Mouse (Mus musculus) CH12.LX (cell line): ENCODE measurements around the gene Chgb. TPM values are rescaled to one million over a fixed set of nuclear protein-coding genes. Genes with fewer than 3 reads are reported as not detected.
A peak's percentile ranks its signal among the peaks of the same experiment; 100 is the strongest.

Experiments
- DNase-seq: peaks from one replicate; pipeline ENCODE4 v3.0.0-alpha.2; 2013; ENCODE audit errors: extremely low read depth
- H3K27ac ChIP-seq: 2 replicates; pipeline ENCODE4 v1.5.1; 2012; ENCODE audit warnings: low read depth, mild to moderate bottlenecking, control low read depth, moderate library complexity; ENCODE audit not compliant: insufficient read depth
- H3K27me3 ChIP-seq: replicated peaks from 2 replicates; pipeline ENCODE3; 2012; ENCODE audit warnings: inconsistent platforms
- H3K36me3 ChIP-seq, 2 experiments: replicated peaks in 1 of 2; 2 replicates each; pipeline versions ENCODE3 to v1.6.1; 2012; ENCODE audit warnings: inconsistent platforms in 1 of 2, low read length in 1 of 2, mild to moderate bottlenecking in 1 of 2, mixed read lengths in 1 of 2, moderate library complexity in 1 of 2; ENCODE audit not compliant: control insufficient read depth in 1 of 2, insufficient read depth in 1 of 2
- H3K4me1 ChIP-seq, 2 experiments: 2 replicates each; pipeline ENCODE4 v1.6.1; 2012; ENCODE audit warnings: inconsistent platforms in 1 of 2, moderate library complexity in 1 of 2; ENCODE audit not compliant: insufficient read depth in 2 of 2, control insufficient read depth in 1 of 2
- H3K4me2 ChIP-seq: 2 replicates; pipeline ENCODE4 v1.6.1; 2012; ENCODE audit warnings: low read depth, mild to moderate bottlenecking, control low read depth; ENCODE audit not compliant: poor library complexity, insufficient read depth, severe bottlenecking
- H3K4me3 ChIP-seq, 3 experiments: fragments of 150-350 bp in 1 of 3; sonication (generic) in 1 of 3; replicated peaks in 1 of 3; 2 replicates each; pipeline versions ENCODE3 to v1.5.1; 2011 to 2012; ENCODE audit warnings: low read depth in 2 of 3, low read length in 2 of 3, mild to moderate bottlenecking in 2 of 3, moderate library complexity in 2 of 3, control low read depth in 1 of 3, improper control_type of control experiment in 1 of 3, inconsistent platforms in 1 of 3, mixed read lengths in 1 of 3; ENCODE audit not compliant: poor library complexity in 1 of 3
- H3K79me2 ChIP-seq: replicated peaks from 2 replicates; pipeline ENCODE4 v1.6.1; 2012; ENCODE audit warnings: mild to moderate bottlenecking, moderate library complexity; ENCODE audit not compliant: control insufficient read depth, poor library complexity, insufficient read depth, severe bottlenecking; ENCODE audit errors: extremely low read depth
- H3K9ac ChIP-seq: 2 replicates; pipeline ENCODE4 v1.6.1; 2012; ENCODE audit warnings: low read depth, mild to moderate bottlenecking, control low read depth, moderate library complexity; ENCODE audit not compliant: insufficient read depth
- H3K9me3 ChIP-seq: replicated peaks from 2 replicates; pipeline ENCODE3; 2012; ENCODE audit warnings: low read length, inconsistent platforms, mixed read lengths
- BHLHE40 ChIP-seq: IDR thresholded peaks from 2 replicates; pipeline ENCODE4 v1.6.1; 2011; ENCODE audit warnings: mild to moderate bottlenecking, low read depth, low read length, improper control_type of control experiment
- CHD1 ChIP-seq: IDR thresholded peaks from 2 replicates; pipeline ENCODE4 v1.6.1; 2012; ENCODE audit warnings: low read depth, low read length, improper control_type of control experiment, inconsistent platforms
- CHD2 ChIP-seq: IDR thresholded peaks from 2 replicates; pipeline ENCODE4 v1.6.1; 2011; ENCODE audit warnings: low read length, improper control_type of control experiment
- CTCF ChIP-seq, 2 experiments: IDR thresholded peaks in 1 of 2; conservative IDR thresholded peaks in 1 of 2; 2 replicates each; pipeline ENCODE4 v1.5.1; 2011 to 2012; ENCODE audit warnings: low read depth in 2 of 2, low read length in 2 of 2, improper control_type of control experiment in 1 of 2, inconsistent platforms in 1 of 2, mild to moderate bottlenecking in 1 of 2, moderate library complexity in 1 of 2
- E2F4 ChIP-seq: IDR thresholded peaks from 2 replicates; pipeline ENCODE4 v1.6.1; 2011; ENCODE audit warnings: low read depth, low read length, improper control_type of control experiment; ENCODE audit not compliant: insufficient replicate concordance
- ELF1 ChIP-seq: IDR thresholded peaks from 2 replicates; pipeline ENCODE4 v1.6.1; 2014; ENCODE audit warnings: low read depth, mild to moderate bottlenecking, inconsistent platforms, low read length, improper control_type of control experiment
- EP300 ChIP-seq: IDR thresholded peaks from 2 replicates; pipeline ENCODE4 v1.6.1; 2011; ENCODE audit warnings: low read length, improper control_type of control experiment
- ETS1 ChIP-seq: conservative IDR thresholded peaks from 2 replicates; pipeline ENCODE4 v1.6.1; 2012; ENCODE audit warnings: low read depth, mild to moderate bottlenecking, inconsistent platforms, low read length, improper control_type of control experiment, moderate library complexity
- GABPA ChIP-seq: IDR thresholded peaks from 2 replicates; pipeline ENCODE4 v1.6.1; 2012; ENCODE audit warnings: low read depth, low read length, improper control_type of control experiment, inconsistent platforms; ENCODE audit not compliant: insufficient replicate concordance
- HCFC1 ChIP-seq: IDR thresholded peaks from 2 replicates; pipeline ENCODE4 v1.6.1; 2012; ENCODE audit warnings: low read depth, mild to moderate bottlenecking, inconsistent platforms, low read length, improper control_type of control experiment
- IRF4 ChIP-seq: IDR thresholded peaks from 2 replicates; pipeline ENCODE4 v1.6.1; 2014; ENCODE audit warnings: low read depth, mild to moderate bottlenecking, inconsistent platforms, low read length, improper control_type of control experiment
- JUN ChIP-seq: IDR thresholded peaks from 2 replicates; pipeline ENCODE4 v1.6.1; 2011; ENCODE audit warnings: low read depth, mild to moderate bottlenecking, low read length, improper control_type of control experiment, moderate library complexity; ENCODE audit not compliant: insufficient read depth
- JUND ChIP-seq: conservative IDR thresholded peaks from 2 replicates; pipeline ENCODE4 v1.6.1; 2011; ENCODE audit warnings: low read depth, low read length, improper control_type of control experiment
- KAT2A ChIP-seq: IDR thresholded peaks from 2 replicates; pipeline ENCODE4 v1.6.1; 2012; ENCODE audit warnings: low read length, improper control_type of control experiment, inconsistent platforms; ENCODE audit not compliant: insufficient replicate concordance
- MAFK ChIP-seq: IDR thresholded peaks from 2 replicates; pipeline ENCODE4 v1.6.1; 2011; ENCODE audit warnings: low read length, improper control_type of control experiment; ENCODE audit not compliant: insufficient replicate concordance
- MAX ChIP-seq: IDR thresholded peaks from 2 replicates; pipeline ENCODE4 v1.6.1; 2011; ENCODE audit warnings: low read length, improper control_type of control experiment
- MAZ ChIP-seq: IDR thresholded peaks from 2 replicates; pipeline ENCODE4 v1.6.1; 2012; ENCODE audit warnings: low read depth, mild to moderate bottlenecking, inconsistent platforms, low read length, improper control_type of control experiment, moderate library complexity
- MEF2A ChIP-seq: IDR thresholded peaks from 2 replicates; pipeline ENCODE4 v1.6.1; 2014; ENCODE audit warnings: low read depth, mild to moderate bottlenecking, inconsistent platforms, low read length, improper control_type of control experiment, borderline replicate concordance
- MXI1 ChIP-seq: IDR thresholded peaks from 2 replicates; pipeline ENCODE4 v1.6.1; 2011; ENCODE audit warnings: mild to moderate bottlenecking, low read depth, low read length, improper control_type of control experiment
- MYC ChIP-seq: IDR thresholded peaks from 2 replicates; pipeline ENCODE4 v1.6.1; 2011; ENCODE audit warnings: low read depth, mild to moderate bottlenecking, improper control_type of control experiment, low read length
- NELFE ChIP-seq: IDR thresholded peaks from 2 replicates; pipeline ENCODE4 v1.6.1; 2011; ENCODE audit warnings: low read depth, low read length, improper control_type of control experiment
- NRF1 ChIP-seq: IDR thresholded peaks from 2 replicates; pipeline ENCODE4 v1.6.1; 2014; ENCODE audit warnings: low read depth, mild to moderate bottlenecking, inconsistent platforms, low read length, improper control_type of control experiment, moderate library complexity
- PAX5 ChIP-seq: IDR thresholded peaks from 2 replicates; pipeline ENCODE4 v1.6.1; 2012; ENCODE audit warnings: low read length, inconsistent platforms, mixed read lengths
- POLR2A ChIP-seq: IDR thresholded peaks from 2 replicates; pipeline ENCODE4 v1.6.1; 2011; ENCODE audit warnings: low read depth, mild to moderate bottlenecking, improper control_type of control experiment, low read length
- POLR2AphosphoS2 ChIP-seq: IDR thresholded peaks from 2 replicates; pipeline ENCODE4 v1.6.1; 2011; ENCODE audit warnings: low read depth, low read length, improper control_type of control experiment
- RAD21 ChIP-seq: IDR thresholded peaks from 2 replicates; pipeline ENCODE4 v1.6.1; 2011; ENCODE audit warnings: low read depth, mild to moderate bottlenecking, low read length, improper control_type of control experiment, moderate library complexity
- RCOR1 ChIP-seq: conservative IDR thresholded peaks from 2 replicates; pipeline ENCODE4 v1.6.1; 2012; ENCODE audit warnings: low read depth, mild to moderate bottlenecking, inconsistent platforms, low read length, improper control_type of control experiment
- SIN3A ChIP-seq: IDR thresholded peaks from 2 replicates; pipeline ENCODE4 v1.6.1; 2012; ENCODE audit warnings: low read length, improper control_type of control experiment, inconsistent platforms
- SMC3 ChIP-seq: IDR thresholded peaks from 2 replicates; pipeline ENCODE4 v1.6.1; 2011; ENCODE audit warnings: low read depth, low read length, improper control_type of control experiment
- TBP ChIP-seq: conservative IDR thresholded peaks from 2 replicates; pipeline ENCODE4 v1.6.1; 2011; ENCODE audit warnings: low read depth, low read length, improper control_type of control experiment
- TCF12 ChIP-seq: IDR thresholded peaks from 2 replicates; pipeline ENCODE4 v1.6.1; 2014; ENCODE audit warnings: low read depth, mild to moderate bottlenecking, inconsistent platforms, low read length, improper control_type of control experiment
- UBTF ChIP-seq: IDR thresholded peaks from 2 replicates; pipeline ENCODE4 v1.6.1; 2012; ENCODE audit warnings: low read depth, mild to moderate bottlenecking, inconsistent platforms, low read length, improper control_type of control experiment, moderate library complexity
- USF1 ChIP-seq: IDR thresholded peaks from 2 replicates; pipeline ENCODE4 v1.6.1; 2014; ENCODE audit warnings: low read depth, mild to moderate bottlenecking, inconsistent platforms, low read length, improper control_type of control experiment
- USF2 ChIP-seq: conservative IDR thresholded peaks from 2 replicates; pipeline ENCODE4 v1.6.1; 2011; ENCODE audit warnings: low read depth, low read length, improper control_type of control experiment
- ZC3H11A ChIP-seq: IDR thresholded peaks from 2 replicates; pipeline ENCODE4 v1.6.1; 2012; ENCODE audit warnings: low read depth, mild to moderate bottlenecking, inconsistent platforms, low read length, improper control_type of control experiment
- ZKSCAN1 ChIP-seq: IDR thresholded peaks from 2 replicates; pipeline ENCODE4 v1.6.1; 2012; ENCODE audit warnings: low read depth, inconsistent platforms, low read length, improper control_type of control experiment, borderline replicate concordance
- ZMIZ1 ChIP-seq: IDR thresholded peaks from 2 replicates; pipeline ENCODE4 v1.6.1; 2012; ENCODE audit warnings: low read depth, mild to moderate bottlenecking, inconsistent platforms, low read length, improper control_type of control experiment
- ZNF384 ChIP-seq: IDR thresholded peaks from 2 replicates; pipeline ENCODE4 v1.6.1; 2012; ENCODE audit warnings: low read depth, low read length, improper control_type of control experiment, inconsistent platforms
- dilution Hi-C: fragments of 300-500 bp; cut with MboI; formaldehyde crosslinking; loops from 2 replicates; pipeline ENCODE4 v1.14.3; 2020; ENCODE audit warnings: low sequenced_read_pairs; ENCODE audit not compliant: extremely low pct_unique_long_range_greater_than_20kb, extremely low pct_ligation_motif_present
- in situ Hi-C: fragments of 300-500 bp; cut with MboI; formaldehyde crosslinking; loops from 3 replicates; pipeline ENCODE4 v1.14.3; 2019; ENCODE audit warnings: low sequenced_read_pairs, low pct_ligation_motif_present, low pct_unique_long_range_greater_than_20kb, mixed read lengths
- polyA plus RNA-seq: library from polyadenylated mRNA; unstranded; fragments of >175 nt; gene quantifications from 2 replicates; pipeline ENCODE4 v1.2.1, GENCODE M21; 2012; ENCODE audit warnings: low read depth; ENCODE audit not compliant: insufficient read length
- total RNA-seq, 2 experiments: library from RNA; depleted of rRNA; stranded (reverse); fragments of 300-350 nt in 1 of 2; fragments of >200 nt in 1 of 2; gene quantifications; 2 replicates each; pipeline ENCODE4 v1.2.3; 2012 to 2014

Gene Chgb
- total and polyA plus RNA-seq, 3 experiments: 0.13 TPM; not detected in 2

DNA sequence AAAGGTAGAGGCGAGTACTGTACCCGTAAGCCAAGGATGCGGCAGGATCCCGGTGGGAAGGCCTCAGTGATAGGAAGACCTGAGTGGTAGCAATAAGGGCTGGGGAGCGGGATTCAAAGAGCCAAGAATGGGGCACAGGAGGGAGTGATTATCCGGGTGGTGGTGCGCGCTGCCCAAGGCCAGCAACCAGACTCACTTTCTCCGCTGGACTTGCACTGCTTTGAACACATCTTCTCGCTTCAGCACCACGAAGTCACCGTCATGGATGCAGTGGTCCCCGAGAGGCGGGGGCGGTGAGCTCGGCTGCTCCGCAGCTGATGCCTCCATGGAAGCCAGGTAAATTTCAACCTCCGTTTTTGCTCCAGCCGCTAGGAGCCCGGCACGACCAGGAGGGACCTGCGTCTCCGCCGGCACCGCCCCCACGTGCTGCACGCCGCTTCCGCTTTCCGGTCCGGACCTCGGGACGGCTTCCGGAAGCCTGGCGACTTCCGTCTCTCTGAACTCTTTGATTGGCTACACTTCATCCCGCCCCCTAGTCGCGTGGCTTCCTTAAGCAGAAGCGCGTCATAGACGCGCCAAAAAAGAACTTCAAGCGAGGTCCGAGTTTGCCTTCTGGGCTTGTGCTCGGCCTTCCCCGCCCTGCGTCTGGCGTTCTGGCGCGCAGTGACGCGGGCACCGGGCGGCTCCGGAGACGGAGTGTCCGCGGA is 34.7 kb downstream of the Chgb start, which contains the start of the genes Trmt6 and Mcm8:
Gene Trmt6, minus strand, starts transcription at position 448 of the 707 bp plus-strand sequence.
Gene Mcm8, plus strand, starts transcription at position 534 of the 707 bp plus-strand sequence.
- peaks cover 5 to 21% of the 10 kb centered on the region in 2 experiments; a peak in 3 of 4 replicates for H3K4me1 ChIP-seq
- dilution Hi-C loops: no loop called here
- peak within 1 kb of the TSS; percentile 36 for H3K27ac ChIP-seq
- no peaks in the 10 kb centered on the region for H3K9me3 ChIP-seq
- peak within 1 kb of the TSS; percentile 81 to 95 (median 94) for H3K4me3 ChIP-seq
- H3K9ac ChIP-seq: peak within 1 kb of the TSS; percentile 91
- in situ Hi-C loops: no loop called here
- H3K4me2 ChIP-seq: peak within 1 kb of the TSS; percentile 85
- peaks cover 35% of the 10 kb centered on the region for H3K79me2 ChIP-seq
- TF ChIP-seq CTCF (conservative IDR thresholded peaks at IDR 0.05 in 1 of 2, IDR thresholded peaks at IDR 0.05 in 1 of 2; ENCODE audit: low read depth in 2 of 2, low read length in 2 of 2): 0 out of 4 replicates have a peak, but pooled peaks of 1 of the 2 experiments have one; percentile 12
- peak; percentile 92 for TF ChIP-seq POLR2A
- no peak for TF ChIP-seq ZNF384
- peak; percentile 52 for TF ChIP-seq USF2
- TF ChIP-seq GABPA: peak; percentile 26; the same call in 1 of the 2 replicates
- peak; percentile 57; the same call in 1 of the 2 replicates for TF ChIP-seq POLR2AphosphoS2
- no peak for TF ChIP-seq CHD1
- peak; percentile 82 for TF ChIP-seq TBP
- TF ChIP-seq TCF12: peak; percentile 70
- TF ChIP-seq IRF4: peak; percentile 51; the same call in 1 of the 2 replicates
- TF ChIP-seq ELF1: peak; percentile 100
- TF ChIP-seq MEF2A: peak; percentile 54; the same call in 1 of the 2 replicates
- no peak for TF ChIP-seq RAD21
- TF ChIP-seq KAT2A: peak; percentile 92
- TF ChIP-seq UBTF: peak; percentile 55; the same call in 1 of the 2 replicates
- TF ChIP-seq MAFK: no peak
- peak; percentile 99 for TF ChIP-seq SIN3A
- TF ChIP-seq ZKSCAN1: no peak
- no peak for TF ChIP-seq JUN
- TF ChIP-seq NRF1: peak; percentile 35
- peak; percentile 100 for TF ChIP-seq MXI1
- TF ChIP-seq ETS1: 0 out of 2 replicates have a peak, but pooled peaks have one; percentile 29
- TF ChIP-seq HCFC1: peak; percentile 93
- TF ChIP-seq ZC3H11A: no peak
- TF ChIP-seq E2F4: peak; percentile 95
- peak; percentile 51; the same call in 1 of the 2 replicates for TF ChIP-seq MAZ
- TF ChIP-seq BHLHE40: peak; percentile 93
- peak; percentile 96 for TF ChIP-seq MYC
- no peak for TF ChIP-seq SMC3
- no peak for TF ChIP-seq JUND
- peak; percentile 83 for TF ChIP-seq NELFE
- no peak for TF ChIP-seq EP300
- TF ChIP-seq PAX5: no peak
- TF ChIP-seq MAX: peak; percentile 97
- TF ChIP-seq RCOR1: no peak
- peak; percentile 83 for TF ChIP-seq USF1
- no peak; the same call in none of the 2 replicates for TF ChIP-seq ZMIZ1
- TF ChIP-seq CHD2: peak; percentile 62; the same call in 1 of the 2 replicates
- TF ChIP-seq, all 38 proteins: peak for 25
- Histone ChIP-seq H3K36me3 (peaks cover 28 to 62% of the 10 kb centered on the region in 2 experiments), H3K27me3 (no peaks in the 10 kb centered on the region)
- peak; percentile 99 for DNase-seq
